Mouse (Mus musculus): Measurements from ENCODE around the gene Cxcl15. TPM values are rescaled to one million over a fixed set of nuclear protein-coding genes. Genes with fewer than 3 reads are reported as not detected.
A peak's percentile ranks its signal among the peaks of the same experiment; 100 is the strongest.

Gene Cxcl15
- polyA plus RNA-seq (2015; fragmentation: Nextera tagmentation; extraction: Ambion mirVana) = 0.13 TPM in 1 of 2 replicates, not detected in the other

DNA sequence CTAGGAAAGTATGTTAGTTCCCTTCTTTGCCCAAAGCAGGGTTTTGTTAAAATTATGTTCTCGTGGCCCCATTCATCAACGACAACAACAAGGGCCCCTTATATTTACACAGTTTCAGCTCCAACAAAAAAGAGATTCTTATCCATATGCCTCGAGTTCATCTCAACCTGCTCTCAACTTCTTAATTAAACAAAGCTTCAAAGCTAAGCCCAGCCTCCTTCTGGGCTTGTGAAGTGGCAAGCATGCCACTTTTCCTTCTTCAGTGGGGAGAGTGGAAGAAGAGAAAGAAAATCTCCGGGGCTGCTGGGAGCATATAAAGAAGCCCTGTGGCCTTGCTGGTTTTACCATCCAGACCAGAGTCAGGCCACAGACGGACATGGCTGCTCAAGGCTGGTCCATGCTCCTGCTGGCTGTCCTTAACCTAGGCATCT is at the start of gene Cxcl15:
Gene Cxcl15 (plus strand): TSS at position 340 of the 431 bp plus-strand sequence.
- ATAC-seq (ENCODE audit: insufficient number of reproducible peaks, insufficient read depth, low FRiP score, low TSS enrichment, low read depth) = no peak
- Histone ChIP-seq H3K4me3 (no peak within 1 kb of the TSS), H3K9me3 (no peaks in the 10 kb centered on the region), H3K4me2 (no peak within 1 kb of the TSS), H3K27ac (no peak within 1 kb of the TSS), H3K27me3 (no peaks in the 10 kb centered on the region), H3K9ac (no peak within 1 kb of the TSS), H3K4me1 (peaks cover 10% of the 10 kb centered on the region), H3K36me3 (no peaks in the 10 kb centered on the region)
- 64% methylated on average over 5 of the region's 5 CpGs for WGBS

GRCm38 (mm10) chr5:90753934-90754333 is 40.4 kb upstream of the Cxcl15 start:
- Histone ChIP-seq H3K9me3 (no peaks in the 10 kb centered on the region), H3K27me3 (peaks cover 3% of the 10 kb centered on the region), H3K4me2 (no peak overlapping the region), H3K9ac (no peak overlapping the region), H3K27ac (no peak overlapping the region), H3K36me3 (no peaks in the 10 kb centered on the region), H3K4me1 (peaks cover 25% of the 10 kb centered on the region), H3K4me3 (no peak overlapping the region)
- 91% methylated on average over 1 of the region's 1 CpGs for WGBS
- no peak for ATAC-seq (ENCODE audit: insufficient number of reproducible peaks, insufficient read depth, low FRiP score, low TSS enrichment, low read depth)

GRCm38 (mm10) chr5:90758020-90758605 is 36.2 kb upstream of the Cxcl15 start:
- WGBS = 27% methylated on average over 5 of the region's 5 CpGs
- H3K27ac ChIP-seq = 0 out of 2 replicates have a peak overlapping the region, but pooled peaks have one; percentile 22
- H3K9ac ChIP-seq = no peak overlapping the region
- H3K4me1 ChIP-seq = peaks cover 34% of the 10 kb centered on the region
- H3K4me3 ChIP-seq = no peak overlapping the region
- H3K36me3 ChIP-seq = no peaks in the 10 kb centered on the region
- ATAC-seq (ENCODE audit: insufficient number of reproducible peaks, insufficient read depth, low FRiP score, low TSS enrichment, low read depth) = no peak
- peaks cover 30% of the 10 kb centered on the region for H3K27me3 ChIP-seq
- H3K4me2 ChIP-seq = no peak overlapping the region
- H3K9me3 ChIP-seq = no peaks in the 10 kb centered on the region

DNA sequence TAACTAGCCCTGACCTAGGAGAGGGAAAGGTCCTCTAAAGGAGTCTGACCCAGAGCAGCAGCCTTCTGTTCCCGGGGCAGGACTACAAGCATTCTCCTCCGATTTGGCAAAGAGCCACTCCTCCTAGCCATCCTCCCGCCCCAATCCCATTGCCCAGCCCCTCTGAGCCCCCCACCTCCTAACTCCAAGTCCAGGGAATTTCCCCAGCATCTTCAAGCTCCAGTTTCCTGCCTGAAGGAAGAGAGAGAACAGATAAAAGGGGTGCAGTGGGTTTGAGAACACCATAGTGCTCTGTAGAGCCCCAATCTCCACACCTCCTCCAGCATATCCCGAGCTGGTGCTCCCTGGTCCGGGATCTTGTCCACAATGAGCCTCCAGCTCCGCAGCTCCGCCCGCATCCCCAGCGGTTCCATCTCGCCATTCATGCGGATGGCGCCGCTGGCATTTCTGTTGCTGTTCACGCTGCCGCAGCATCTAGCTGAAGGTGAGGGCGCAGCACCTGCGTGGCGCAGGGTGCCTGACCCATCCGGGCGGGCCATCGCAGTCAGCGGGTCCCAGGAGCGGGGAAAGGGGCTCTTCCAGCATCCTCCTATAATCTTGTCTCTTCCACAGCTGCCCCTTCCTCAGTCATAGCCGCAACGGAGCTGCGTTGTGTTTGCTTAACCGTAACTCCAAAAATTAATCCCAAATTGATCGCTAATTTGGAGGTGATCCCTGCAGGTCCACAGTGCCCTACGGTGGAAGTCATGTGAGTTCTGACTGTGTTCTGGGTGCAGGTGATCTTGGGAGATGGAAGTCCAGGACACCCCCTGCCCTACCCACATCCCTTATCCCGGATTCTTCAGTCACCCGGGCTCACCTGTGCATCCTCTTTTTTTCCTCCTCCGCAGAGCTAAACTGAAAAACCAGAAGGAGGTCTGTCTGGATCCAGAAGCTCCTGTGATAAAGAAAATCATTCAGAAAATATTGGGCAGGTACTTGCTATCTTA is 35.0 kb upstream of the Cxcl15 start, which contains the start of gene Cxcl5:
Gene Cxcl5 (plus strand): TSS at position 284 of the 989 bp plus-strand sequence.
- Histone ChIP-seq H3K4me1 (peaks cover 39% of the 10 kb centered on the region), H3K27me3 (peaks cover 30% of the 10 kb centered on the region), H3K9ac (peak within 1 kb of the TSS; percentile 57), H3K27ac (0 out of 2 replicates have a peak within 1 kb of the TSS, but pooled peaks have one; percentile 22), H3K36me3 (no peaks in the 10 kb centered on the region), H3K9me3 (no peaks in the 10 kb centered on the region), H3K4me3 (peak within 1 kb of the TSS; percentile 40), H3K4me2 (peak within 1 kb of the TSS; percentile 70)
- ATAC-seq (ENCODE audit: insufficient number of reproducible peaks, insufficient read depth, low FRiP score, low TSS enrichment, low read depth) = no peak
- WGBS = 3% methylated on average over 32 of the region's 32 CpGs

GRCm38 (mm10) chr5:90760303-90760702 is 34.0 kb upstream of the Cxcl15 start:
- Histone ChIP-seq H3K9ac (no peak overlapping the region), H3K4me1 (peaks cover 43% of the 10 kb centered on the region), H3K4me2 (no peak overlapping the region), H3K4me3 (no peak overlapping the region), H3K27ac (no peak overlapping the region), H3K9me3 (no peaks in the 10 kb centered on the region), H3K36me3 (no peaks in the 10 kb centered on the region), H3K27me3 (peaks cover 30% of the 10 kb centered on the region)
- no peak for ATAC-seq (ENCODE audit: insufficient number of reproducible peaks, insufficient read depth, low FRiP score, low TSS enrichment, low read depth)
- 59% methylated on average over 4 of the region's 4 CpGs for WGBS

DNA sequence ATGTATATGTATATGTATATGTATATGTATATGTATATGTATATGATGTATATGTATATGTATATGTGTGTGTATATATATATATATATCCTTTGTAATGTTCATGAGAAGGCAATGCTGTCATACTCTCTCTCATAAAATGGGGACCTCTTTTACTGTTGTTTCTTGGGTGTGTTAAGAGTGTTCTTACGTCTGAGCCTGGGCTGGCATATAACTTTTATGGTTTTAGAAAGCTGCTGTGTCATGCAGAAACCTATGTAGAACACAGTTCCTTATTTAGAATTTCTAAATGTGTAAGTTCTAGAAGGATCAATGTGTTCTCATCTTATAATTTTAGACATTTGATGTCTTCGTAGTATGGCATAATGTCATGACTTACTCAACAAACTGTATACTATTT is 33.5 kb upstream of the Cxcl15 start:
- no peaks in the 10 kb centered on the region for H3K36me3 ChIP-seq
- no peak overlapping the region for H3K4me3 ChIP-seq
- ATAC-seq (ENCODE audit: insufficient number of reproducible peaks, insufficient read depth, low FRiP score, low TSS enrichment, low read depth) = no peak
- WGBS = 82% methylated on average over 2 of the region's 2 CpGs
- H3K4me1 ChIP-seq = peaks cover 45% of the 10 kb centered on the region
- peaks cover 30% of the 10 kb centered on the region for H3K27me3 ChIP-seq
- no peak overlapping the region for H3K4me2 ChIP-seq
- no peaks in the 10 kb centered on the region for H3K9me3 ChIP-seq
- H3K9ac ChIP-seq = no peak overlapping the region
- H3K27ac ChIP-seq = no peak overlapping the region

DNA sequence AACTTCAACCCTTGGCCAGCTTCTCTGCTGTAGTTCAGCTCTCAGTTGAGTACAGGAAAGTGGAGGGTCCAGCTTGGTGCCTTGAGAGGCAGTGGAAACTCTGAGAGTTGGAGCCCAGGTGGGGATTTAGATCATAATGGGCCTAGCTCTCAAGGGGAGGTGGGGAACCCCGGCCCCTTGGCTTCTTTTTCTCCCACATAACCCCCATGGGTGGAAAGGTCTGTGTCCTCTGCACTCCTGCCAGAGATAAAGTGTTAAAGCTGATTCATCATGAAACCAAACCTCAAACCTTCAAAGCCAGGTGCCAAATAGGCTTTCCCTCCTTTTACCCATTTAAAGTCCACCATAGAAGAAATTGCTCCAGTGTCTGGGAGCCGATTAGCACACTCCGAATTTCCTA is 32.5 kb upstream of the Cxcl15 start:
- Histone ChIP-seq H3K9ac (no peak overlapping the region), H3K4me1 (peaks cover 42% of the 10 kb centered on the region), H3K27ac (no peak overlapping the region), H3K4me3 (no peak overlapping the region), H3K9me3 (no peaks in the 10 kb centered on the region), H3K36me3 (no peaks in the 10 kb centered on the region), H3K27me3 (peaks cover 30% of the 10 kb centered on the region), H3K4me2 (no peak overlapping the region)
- 85% methylated on average over 3 of the region's 3 CpGs for WGBS
- ATAC-seq (ENCODE audit: insufficient number of reproducible peaks, insufficient read depth, low FRiP score, low TSS enrichment, low read depth) = no peak

DNA sequence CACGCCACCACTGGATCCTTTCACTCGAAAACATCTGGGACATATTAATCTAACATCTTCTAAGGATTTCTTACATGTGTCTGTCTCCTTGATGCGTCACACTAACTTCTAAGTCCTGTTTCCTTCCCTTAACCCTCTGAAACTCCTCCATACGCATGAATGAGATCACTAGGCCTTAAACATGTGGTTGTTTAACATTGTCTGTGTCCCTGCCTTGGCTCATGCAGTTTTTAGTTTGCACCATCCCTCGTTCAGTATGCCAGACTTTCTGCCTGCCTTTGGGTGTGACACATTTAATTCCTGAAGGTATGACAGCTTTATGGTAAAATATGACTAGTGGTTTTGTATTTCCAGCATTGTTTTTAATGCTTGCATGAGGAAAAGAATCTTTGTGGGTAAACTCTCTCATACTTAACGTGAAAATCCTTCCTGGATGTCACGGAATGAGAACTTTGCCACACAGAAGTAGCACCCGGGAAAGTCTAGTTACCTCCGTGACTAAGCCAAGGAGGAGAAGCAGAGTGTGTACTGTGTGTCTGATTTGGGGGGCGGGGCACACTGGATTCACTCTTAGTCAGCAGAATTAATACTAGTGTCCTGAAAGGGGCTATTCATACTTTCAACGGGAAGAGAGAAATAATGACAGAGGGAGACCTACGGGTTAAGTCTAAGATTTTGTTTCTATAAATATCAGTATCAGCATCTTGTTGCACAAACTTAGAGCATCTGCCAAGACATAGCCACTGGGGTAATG is 30.2 kb upstream of the Cxcl15 start:
- no peak for ATAC-seq (ENCODE audit: insufficient number of reproducible peaks, insufficient read depth, low FRiP score, low TSS enrichment, low read depth)
- Histone ChIP-seq H3K9ac (no peak overlapping the region), H3K9me3 (no peaks in the 10 kb centered on the region), H3K27ac (no peak overlapping the region), H3K4me3 (no peak overlapping the region), H3K27me3 (peaks cover 36% of the 10 kb centered on the region), H3K36me3 (no peaks in the 10 kb centered on the region), H3K4me2 (no peak overlapping the region), H3K4me1 (peaks cover 22% of the 10 kb centered on the region)
- WGBS = 47% methylated on average over 12 of the region's 12 CpGs

- WGBS = 43% methylated on average over 8 of the region's 8 CpGs
- H3K9me3 ChIP-seq = no peaks in the 10 kb centered on the region
- no peak overlapping the region for H3K9ac ChIP-seq
- H3K36me3 ChIP-seq = no peaks in the 10 kb centered on the region
- ATAC-seq (ENCODE audit: insufficient number of reproducible peaks, insufficient read depth, low FRiP score, low TSS enrichment, low read depth) = no peak
- no peak overlapping the region for H3K4me2 ChIP-seq
- H3K4me3 ChIP-seq = no peak overlapping the region
- peaks cover 16% of the 10 kb centered on the region for H3K4me1 ChIP-seq
- H3K27me3 ChIP-seq = peaks cover 25% of the 10 kb centered on the region
- H3K27ac ChIP-seq = no peak overlapping the region
These were observed 28.3 kb upstream of the Cxcl15 start for GRCm38 (mm10) chr5:90765821-90766606.

DNA sequence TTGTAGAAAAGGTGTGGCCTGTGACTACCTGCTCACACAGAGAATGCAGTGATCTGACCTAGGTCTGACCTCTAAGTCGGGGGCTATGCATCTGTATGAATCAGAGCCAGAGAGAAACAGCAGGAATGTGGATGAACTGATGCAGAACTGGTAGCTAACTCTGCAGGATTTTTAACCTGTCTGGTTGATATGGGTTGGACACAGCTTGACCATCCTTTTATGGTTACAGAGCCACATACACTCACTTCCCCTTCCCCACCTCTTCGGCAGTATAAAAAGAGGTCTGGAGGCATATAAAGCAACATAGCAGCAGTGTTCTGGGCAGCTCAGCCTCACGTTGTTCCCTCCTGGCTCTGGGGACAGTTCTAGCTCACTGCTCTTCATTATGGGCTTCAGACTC is 26.1 kb upstream of the Cxcl15 start, which contains the start of gene Ppbp:
Gene Ppbp (plus strand): TSS at position 301 of the 400 bp plus-strand sequence.
- no peak for ATAC-seq (ENCODE audit: insufficient number of reproducible peaks, insufficient read depth, low FRiP score, low TSS enrichment, low read depth)
- Histone ChIP-seq H3K9ac (no peak within 1 kb of the TSS), H3K4me3 (no peak within 1 kb of the TSS), H3K36me3 (no peaks in the 10 kb centered on the region), H3K9me3 (no peaks in the 10 kb centered on the region), H3K27ac (no peak within 1 kb of the TSS), H3K4me1 (peaks cover 20% of the 10 kb centered on the region), H3K27me3 (peaks cover 14% of the 10 kb centered on the region; the same call in 1 of the 2 replicates), H3K4me2 (no peak within 1 kb of the TSS)
- 70% methylated on average over 3 of the region's 3 CpGs for WGBS

All from embryonic facial prominence, embryonic 13.5 days (tissue).